Mouse (Mus musculus): ENCODE measurements around the gene Errfi1. TPM values are rescaled to one million over a fixed set of nuclear protein-coding genes. Genes with fewer than 3 reads are reported as not detected.
A peak's percentile ranks its signal among the peaks of the same experiment; 100 is the strongest.
"Not testable (repeated sequence)": the region's sequence is repeated elsewhere in the genome, so short reads cannot be mapped to it uniquely, and the experiment has no call there.

Errfi1 gene
- polyA plus RNA-seq, 1 experiment = 13.4 TPM

DNA sequence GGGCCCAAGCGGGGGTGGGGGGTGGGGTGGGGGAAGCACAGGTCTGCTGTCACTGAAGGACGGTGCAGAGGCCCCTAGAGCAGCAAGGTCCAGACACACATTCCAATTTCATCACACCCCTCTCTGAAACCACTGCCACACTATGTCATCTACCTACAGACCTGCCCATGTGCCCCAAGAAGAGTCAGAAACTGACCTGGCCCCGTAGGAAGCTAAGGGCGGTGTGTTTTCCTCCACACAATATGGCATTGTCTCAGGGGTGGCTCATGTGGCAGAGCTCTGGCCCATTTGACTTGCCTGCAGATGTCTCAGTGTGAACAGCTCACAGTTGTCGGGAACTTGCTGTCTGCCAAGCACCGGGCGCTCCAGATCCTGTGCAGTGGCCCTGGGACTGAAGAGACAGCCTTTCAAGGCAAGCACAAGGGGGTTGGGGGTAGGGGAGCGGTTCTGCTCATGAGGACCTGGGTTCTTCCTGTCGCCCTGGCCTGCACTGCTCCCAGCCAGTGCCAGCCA lies 18.5 kb downstream of the Errfi1 start:
- DNase-seq (ENCODE audit: low read depth, low spot score) = no peak
- WGBS = 55% methylated on average over 9 of the region's 9 CpGs

DNA sequence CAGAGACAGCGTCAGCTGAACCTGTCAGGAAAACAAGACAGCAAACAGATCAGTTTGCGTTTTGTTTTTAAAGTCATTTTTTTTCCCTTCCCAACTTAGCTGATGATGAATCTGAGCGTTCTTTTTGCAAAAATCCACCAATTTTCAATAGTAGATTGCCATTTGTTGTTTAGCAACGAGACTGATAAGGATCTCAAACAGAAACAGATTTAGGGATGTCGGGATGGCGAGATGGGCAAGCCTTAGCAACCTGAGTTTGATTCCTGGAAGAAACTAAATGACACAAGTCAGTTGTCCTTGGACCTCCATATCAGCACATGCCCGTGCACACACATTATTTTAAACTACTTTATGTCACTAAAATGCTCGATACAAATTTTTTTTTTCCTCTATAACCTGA lies 19.0 kb downstream of the Errfi1 start:
- 77% methylated on average over 8 of the region's 8 CpGs for WGBS
- no peak for DNase-seq (ENCODE audit: low read depth, low spot score)

- DNase-seq (ENCODE audit: low read depth, low spot score) = not testable (repeated sequence)
- WGBS = 45% methylated on average over 4 of the region's 4 CpGs
These were observed 20.7 kb downstream of the Errfi1 start for GRCm38 (mm10) chr4:150874416-150874815.

GRCm38 (mm10) chr4:150875393-150875792 lies 21.7 kb downstream of the Errfi1 start:
- no peak for DNase-seq (ENCODE audit: low read depth, low spot score)
- WGBS = 38% methylated on average over 10 of the region's 10 CpGs

DNA sequence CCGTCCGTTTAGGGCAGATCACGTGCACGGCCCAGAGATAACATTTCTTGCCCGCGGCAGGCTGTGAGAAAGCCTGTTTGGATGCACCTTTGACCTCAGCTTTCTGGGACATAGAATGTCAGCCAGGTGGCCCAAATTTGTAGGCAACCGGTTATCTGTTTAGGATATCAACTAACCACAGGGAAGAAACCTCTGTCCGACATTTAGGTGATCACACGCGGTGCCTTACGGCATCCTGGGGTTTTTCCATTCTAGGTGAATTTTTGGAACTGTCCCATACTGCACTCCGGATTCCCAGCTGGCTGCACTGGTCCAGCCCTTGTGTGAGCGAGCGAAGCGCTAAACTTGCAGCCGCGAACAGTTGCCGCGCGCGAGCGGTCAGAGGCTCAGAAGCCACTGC lies 25.9 kb downstream of the Errfi1 start:
- no peak for DNase-seq (ENCODE audit: low read depth, low spot score)
- 97% methylated on average over 22 of the region's 22 CpGs for whole genome bisulfite sequencing

DNA sequence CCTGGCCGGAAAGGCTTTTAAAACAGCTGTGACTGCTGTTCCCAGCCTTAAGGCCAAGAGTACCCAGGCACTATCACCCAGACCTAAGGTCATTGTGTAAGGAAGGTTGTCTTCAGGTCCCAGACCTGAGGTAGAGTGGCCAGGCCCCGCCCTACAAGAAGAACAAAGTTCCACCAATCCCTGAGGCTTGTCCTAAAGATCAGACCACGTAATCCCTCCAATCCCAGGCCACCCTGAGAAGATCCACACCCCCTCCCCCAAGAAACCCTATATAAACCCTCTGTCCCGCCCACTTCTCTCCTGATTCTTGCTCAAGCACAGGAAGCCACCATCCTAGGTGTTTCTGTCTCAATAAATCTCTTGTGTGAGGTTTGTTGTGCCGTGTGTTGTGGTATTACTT lies 26.6 kb downstream of the Errfi1 start:
- no peak for DNase-seq (ENCODE audit: low read depth, low spot score)
- WGBS = 92% methylated on average over 5 of the region's 5 CpGs

GRCm38 (mm10) chr4:150882632-150883031 lies 28.9 kb downstream of the Errfi1 start:
- 86% methylated on average over 5 of the region's 5 CpGs for WGBS

GRCm38 (mm10) chr4:150887903-150888302 lies 34.2 kb downstream of the Errfi1 start:
- 91% methylated on average over 5 of the region's 5 CpGs for WGBS
- DNase-seq (ENCODE audit: low read depth, low spot score) = no peak

More at GRCm38 (mm10) chr4:150882632-150883031, 28.9 kb downstream of the Errfi1 start:
- DNase-seq (ENCODE audit: low read depth, low spot score) = no peak

DNA sequence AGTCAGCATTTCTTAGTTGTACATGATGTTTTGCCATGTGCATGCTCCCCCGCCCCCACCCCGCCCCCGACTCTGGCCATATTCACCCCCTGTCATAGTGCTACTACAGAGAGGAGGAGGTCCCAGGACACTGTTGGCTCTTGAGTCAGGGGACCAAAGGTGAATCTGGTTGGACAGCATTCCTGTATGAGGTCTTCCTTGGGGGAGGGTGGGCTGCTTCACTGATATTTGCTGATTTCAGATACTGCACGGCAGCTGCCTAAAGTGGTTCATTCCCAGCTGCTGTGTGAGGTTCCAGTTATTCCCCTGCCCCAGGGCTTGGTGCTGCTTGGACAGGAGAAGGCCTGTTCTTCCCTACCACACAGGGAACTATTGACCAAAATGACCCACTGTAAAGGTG lies 34.8 kb downstream of the Errfi1 start:
- WGBS = 69% methylated on average over 4 of the region's 4 CpGs
- DNase-seq (ENCODE audit: low read depth, low spot score) = no peak

DNA sequence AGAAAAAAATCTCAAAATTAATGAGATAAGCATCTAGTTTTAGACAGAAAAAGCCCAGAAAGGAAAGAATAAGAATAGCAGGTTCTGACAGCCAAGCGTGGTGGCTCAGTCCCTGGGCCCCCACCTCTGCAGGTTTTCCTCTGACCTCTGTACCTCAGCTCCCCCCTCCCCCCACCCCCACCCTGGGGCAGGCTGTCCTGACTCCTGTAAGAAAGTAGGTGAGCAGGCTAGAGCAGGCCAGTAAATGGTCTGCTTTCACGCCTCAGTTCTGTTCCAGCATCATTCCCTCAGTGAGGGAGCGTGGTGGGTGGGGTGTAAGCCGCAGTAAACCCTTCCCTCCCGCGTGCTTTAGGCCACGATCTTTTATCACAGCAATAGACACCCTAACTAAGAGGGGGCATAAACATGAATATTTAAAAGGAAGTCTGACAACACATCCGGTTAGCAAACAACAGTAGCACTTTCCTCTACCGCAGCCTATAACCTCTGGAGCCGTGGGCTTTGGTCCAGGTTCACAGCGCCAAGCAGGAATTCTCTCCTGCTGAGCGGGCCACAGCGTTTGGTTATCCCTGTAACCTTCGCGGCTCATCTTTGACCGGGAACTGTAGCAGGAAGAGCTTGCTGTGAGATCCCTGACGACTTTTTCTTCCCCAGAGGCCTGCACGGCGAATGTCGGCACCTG lies 35.7 kb downstream of the Errfi1 start:
- WGBS = 17% methylated on average over 20 of the region's 20 CpGs
- no peak for DNase-seq (ENCODE audit: low read depth, low spot score)

GRCm38 (mm10) chr4:150889955-150890315 lies 36.2 kb downstream of the Errfi1 start:
- peak; percentile 46 for DNase-seq (ENCODE audit: low read depth, low spot score)

DNA sequence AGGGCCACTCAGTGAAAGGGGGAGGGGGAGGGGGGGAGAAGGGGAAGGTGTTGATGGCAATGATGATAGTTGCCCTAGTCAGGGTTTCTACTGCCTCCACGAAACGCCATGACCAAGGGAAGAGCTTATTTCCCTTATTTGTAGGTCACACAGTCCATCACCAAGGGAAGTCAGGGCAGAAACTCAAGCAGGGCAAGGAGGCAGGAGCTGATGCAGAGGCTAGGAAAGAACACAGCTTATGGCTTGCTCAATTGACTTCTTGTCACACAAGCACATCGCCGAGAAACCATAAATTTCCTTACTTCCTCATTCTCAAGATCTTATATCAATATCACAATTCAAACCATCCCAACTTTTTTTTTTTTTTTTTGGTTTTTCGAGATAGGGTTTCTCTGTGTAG lies 37.6 kb downstream of the Errfi1 start:
- 27% methylated on average over 5 of the region's 5 CpGs for WGBS
- DNase-seq (ENCODE audit: low read depth, low spot score) = no peak

More at GRCm38 (mm10) chr4:150889955-150890315, 36.2 kb downstream of the Errfi1 start:
- 12% methylated on average over 13 of the region's 13 CpGs for WGBS

DNA sequence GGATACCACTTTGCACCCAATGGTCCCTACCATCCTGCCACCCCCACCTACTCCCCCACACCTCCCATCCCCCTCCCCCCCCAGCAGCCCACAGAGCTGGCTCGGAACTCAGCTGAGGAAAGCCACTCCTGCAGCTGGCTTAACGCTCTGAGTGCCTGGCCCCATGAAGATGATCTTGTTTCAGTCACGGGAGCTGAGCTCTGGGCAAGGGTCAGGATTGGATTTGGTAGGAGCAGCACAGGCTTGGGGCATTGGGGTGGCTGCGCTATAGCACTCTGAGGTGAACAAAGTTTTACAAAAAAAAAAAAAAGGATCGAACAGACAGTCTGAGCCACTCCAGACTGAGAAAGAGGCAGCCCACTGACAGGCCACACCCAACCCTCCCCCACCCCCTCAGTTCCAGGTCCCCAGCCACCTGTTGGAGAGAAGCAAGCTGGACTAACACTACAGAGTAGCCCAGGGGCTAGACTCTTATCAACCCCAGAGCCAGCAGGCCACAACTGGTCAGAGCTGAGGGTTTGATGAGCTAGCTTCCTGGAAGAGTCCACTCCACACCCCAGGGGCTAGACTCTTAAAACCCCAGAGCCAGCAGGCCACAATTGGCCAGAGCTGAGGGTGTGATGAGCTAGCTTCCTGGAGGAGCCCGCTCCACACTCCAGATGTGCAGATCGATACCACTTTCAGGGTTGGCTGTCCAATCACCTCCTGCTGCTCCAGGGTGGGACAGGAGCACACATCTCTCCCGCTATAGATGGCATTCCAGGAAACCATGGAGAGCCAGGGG lies 41.2 kb downstream of the Errfi1 start:
- 57% methylated on average over 8 of the region's 8 CpGs for WGBS
- DNase-seq (ENCODE audit: low read depth, low spot score) = no peak

DNA sequence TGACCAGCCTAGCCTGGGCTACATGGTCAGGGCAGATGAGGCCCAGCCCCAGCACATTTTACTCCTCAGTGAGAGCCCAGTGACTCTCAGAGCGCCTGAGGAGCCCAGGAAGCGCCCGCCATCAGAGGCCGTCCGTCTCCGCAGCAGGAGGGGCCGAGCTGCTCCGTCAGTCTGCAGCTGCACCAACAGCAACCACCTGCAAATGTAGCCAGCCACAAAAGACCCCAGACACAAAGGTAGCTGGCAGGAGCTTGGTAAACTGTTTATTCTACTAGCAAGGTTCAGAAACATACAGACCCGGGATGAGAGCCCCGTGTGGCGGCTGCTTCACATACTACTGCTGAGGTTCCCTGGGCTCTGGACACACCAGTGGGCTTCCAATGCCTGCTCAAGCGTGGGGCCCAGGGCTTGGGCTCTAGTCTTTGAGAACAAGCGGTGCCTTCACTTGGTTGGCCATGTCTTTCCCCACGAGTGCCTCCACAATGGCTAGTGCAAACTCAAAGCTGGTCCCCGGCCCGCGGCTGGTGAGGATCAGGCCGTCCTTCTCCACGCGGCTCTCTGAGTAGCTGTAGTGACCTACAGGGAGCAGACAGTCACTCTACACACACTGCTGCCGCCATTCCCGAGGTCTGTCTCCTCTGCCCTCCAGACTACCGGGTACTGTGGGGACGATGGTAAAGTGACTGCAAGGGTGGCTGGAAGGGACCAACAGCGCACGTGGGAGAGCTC lies 43.3 kb downstream of the Errfi1 start:
- WGBS = 94% methylated on average over 26 of the region's 26 CpGs
- DNase-seq (ENCODE audit: low read depth, low spot score) = no peak

GRCm38 (mm10) chr4:150898716-150899365 lies 45.1 kb downstream of the Errfi1 start:
- no peak for DNase-seq (ENCODE audit: low read depth, low spot score)
- 47% methylated on average over 13 of the region's 13 CpGs for WGBS

GRCm38 (mm10) chr4:150900486-150900885 lies 46.8 kb downstream of the Errfi1 start:
- DNase-seq (ENCODE audit: low read depth, low spot score) = no peak
- WGBS = 92% methylated on average over 13 of the region's 13 CpGs

DNA sequence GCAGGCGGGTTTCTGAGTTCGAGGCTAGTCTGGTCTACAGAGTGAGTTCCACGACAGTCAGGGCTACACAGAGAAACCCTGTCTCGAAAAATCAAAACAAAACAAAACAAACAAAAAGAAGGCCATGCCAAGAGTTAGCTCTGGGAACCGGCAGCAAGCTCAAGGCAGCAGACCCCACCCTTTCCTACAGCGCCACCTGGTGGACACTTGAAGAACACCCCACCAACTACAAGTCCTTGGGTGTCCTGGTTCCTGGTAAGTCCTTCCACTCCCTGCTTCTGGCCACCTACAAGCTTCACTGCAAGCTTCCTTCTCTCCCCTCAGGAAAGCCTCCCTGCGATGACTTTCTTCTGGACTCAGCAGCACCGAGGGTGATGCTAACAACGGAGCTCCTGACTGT lies 47.9 kb downstream of the Errfi1 start:
- DNase-seq (ENCODE audit: low read depth, low spot score) = no peak
- WGBS = 45% methylated on average over 9 of the region's 9 CpGs

GRCm38 (mm10) chr4:150902062-150902461 lies 48.3 kb downstream of the Errfi1 start:
- DNase-seq (ENCODE audit: low read depth, low spot score) = no peak

DNA sequence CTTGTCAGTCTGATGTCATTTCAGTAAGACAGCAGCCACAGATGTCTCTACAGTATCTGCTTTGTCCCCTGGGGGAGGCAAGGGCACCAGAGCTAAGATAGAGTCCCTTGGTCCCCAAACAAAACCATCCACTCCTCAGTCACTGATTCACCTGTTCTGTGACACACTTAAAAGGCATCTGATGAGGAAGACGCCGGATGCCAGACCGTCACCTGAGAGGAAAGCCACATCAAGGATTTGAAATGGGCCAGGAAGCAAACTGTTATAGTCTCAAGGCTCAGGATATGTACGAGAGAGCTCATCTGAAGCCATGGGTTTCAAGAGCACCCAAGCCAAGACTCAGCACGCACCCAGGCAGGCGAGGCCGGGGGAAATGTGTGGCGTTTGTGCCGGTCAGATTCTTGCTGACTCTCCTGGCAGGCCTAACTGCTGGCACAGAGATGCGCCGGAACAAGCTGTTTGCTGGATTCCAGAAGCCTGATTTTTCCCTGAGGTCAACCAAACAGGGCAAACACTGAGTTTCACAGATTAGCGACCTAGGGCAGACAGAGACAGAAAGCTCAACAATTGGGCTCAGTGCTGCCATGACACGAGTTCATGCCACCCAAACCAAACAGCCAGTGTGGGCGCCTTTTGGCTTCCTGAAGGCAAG lies 49.5 kb downstream of the Errfi1 start:
- DNase-seq (ENCODE audit: low read depth, low spot score) = no peak
- 94% methylated on average over 14 of the region's 14 CpGs for WGBS

More at GRCm38 (mm10) chr4:150902062-150902461, 48.3 kb downstream of the Errfi1 start:
- 89% methylated on average over 12 of the region's 12 CpGs for WGBS
